Mouse (Mus musculus) frontal cortex, adult 2 months (tissue): ENCODE measurements around the gene Hist1h2ah. TPM values are rescaled to one million over a fixed set of nuclear protein-coding genes. Genes with fewer than 3 reads are reported as not detected.

Source experiments
- polyA plus RNA-seq: library from polyadenylated mRNA; depleted of rRNA; stranded (reverse); fragments of >200 nt; gene quantifications from 2 replicates; pipeline ENCODE4 v1.2.3, GENCODE M21; 2012; rRNA removed

Hist1h2ah gene
- polyA plus RNA-seq, 1 experiment = not detected

Other genes starting within 250 kb of the Hist1h2ah start
- not detected in 2 replicates for gene Hist1h2an, start 248.3 kb downstream of the Hist1h2ah start, polyA plus RNA-seq
- gene Hist1h2bp, start 248.1 kb downstream of the Hist1h2ah start, polyA plus RNA-seq = 0.32 and 0.57 TPM in 2 replicates
- 1.5 and 1.9 TPM in 2 replicates for gene Hist1h2bq, start 225.4 kb downstream of the Hist1h2ah start, polyA plus RNA-seq
- gene Hist1h2ao, start 225.1 kb downstream of the Hist1h2ah start, polyA plus RNA-seq = not detected in 2 replicates
- gene Hist1h4m, start 223.8 kb downstream of the Hist1h2ah start, polyA plus RNA-seq = not detected in 2 replicates
- gene Hist1h4n, start 203.4 kb downstream of the Hist1h2ah start, polyA plus RNA-seq = 12.0 and 12.7 TPM in 2 replicates
- gene Hist1h2ap, start 202.1 kb downstream of the Hist1h2ah start, polyA plus RNA-seq = 3.5 and 3.9 TPM in 2 replicates
- 0.21 and 0.96 TPM in 2 replicates for gene Hist1h2br, start 201.8 kb downstream of the Hist1h2ah start, polyA plus RNA-seq
- gene Zfp184, start 90.5 kb downstream of the Hist1h2ah start, polyA plus RNA-seq = 2.2 and 2.6 TPM in 2 replicates
- not detected in 2 replicates for gene Pom121l2, start 54.4 kb downstream of the Hist1h2ah start, polyA plus RNA-seq
- gene Prss16, start 25.8 kb downstream of the Hist1h2ah start, polyA plus RNA-seq = 0.56 and 1.4 TPM in 2 replicates
- gene Hist1h2bk, start 302 bp upstream of the Hist1h2ah start, polyA plus RNA-seq = 0.36 and 0.65 TPM in 2 replicates
- 12.2 and 13.3 TPM in 2 replicates for gene Hist1h4i, start 5.8 kb upstream of the Hist1h2ah start, polyA plus RNA-seq
- 0.36 and 0.38 TPM in 2 replicates for gene Hist1h2ag, start 7.4 kb upstream of the Hist1h2ah start, polyA plus RNA-seq
- 0.78 and 1.6 TPM in 2 replicates for gene Hist1h2bj, start 7.6 kb upstream of the Hist1h2ah start, polyA plus RNA-seq
- not detected in 2 replicates for gene Vmn1r188, start 48.9 kb upstream of the Hist1h2ah start, polyA plus RNA-seq
- gene Vmn1r189, start 70.3 kb upstream of the Hist1h2ah start, polyA plus RNA-seq = not detected in 2 replicates
- gene Vmn1r191, start 148.4 kb upstream of the Hist1h2ah start, polyA plus RNA-seq = not detected in 2 replicates
- not detected in 2 replicates for gene Vmn1r192, start 155.6 kb upstream of the Hist1h2ah start, polyA plus RNA-seq
- gene Vmn1r193, start 187.6 kb upstream of the Hist1h2ah start, polyA plus RNA-seq = not detected in 2 replicates
- not detected in 2 replicates for gene Vmn1r194, start 208.6 kb upstream of the Hist1h2ah start, polyA plus RNA-seq
- gene Vmn1r195, start 235.0 kb upstream of the Hist1h2ah start, polyA plus RNA-seq = not detected in 2 replicates